Mouse (Mus musculus) A20 (cell line): ENCODE data around the gene Jmjd1c.
A peak's percentile ranks its signal among the peaks of the same experiment; 100 is the strongest.

Experiments
- DNase-seq: peaks from one replicate; pipeline ENCODE4 v3.0.0-alpha.2; 2011; ENCODE audit warnings: low read depth, low spot score

The Jmjd1c gene

GRCm38 (mm10) chr10:67187952-67188351 is 92.0 kb downstream of the Jmjd1c start:
- DNase-seq, result peak; percentile 45

GRCm38 (mm10) chr10:67189057-67189456 is 93.1 kb downstream of the Jmjd1c start:
- DNase-seq, result peak; percentile 52

GRCm38 (mm10) chr10:67190261-67190660 is 94.3 kb downstream of the Jmjd1c start:
- peak; percentile 68 for DNase-seq

GRCm38 (mm10) chr10:67192366-67192765 is 96.4 kb downstream of the Jmjd1c start:
- DNase-seq, result no peak

GRCm38 (mm10) chr10:67193003-67193652 is 97.2 kb downstream of the Jmjd1c start:
- no peak for DNase-seq

- no peak for DNase-seq
These were observed 98.1 kb downstream of the Jmjd1c start for GRCm38 (mm10) chr10:67194046-67194445.

GRCm38 (mm10) chr10:67195671-67196070 is 99.7 kb downstream of the Jmjd1c start:
- no peak for DNase-seq

GRCm38 (mm10) chr10:67197186-67197585 is 101.3 kb downstream of the Jmjd1c start:
- no peak for DNase-seq

- DNase-seq, result no peak
These were observed 101.9 kb downstream of the Jmjd1c start for GRCm38 (mm10) chr10:67197829-67198228.

- DNase-seq, result peak; percentile 41
These were observed 105.8 kb downstream of the Jmjd1c start for GRCm38 (mm10) chr10:67201769-67202168.

GRCm38 (mm10) chr10:67202470-67202869 is 106.5 kb downstream of the Jmjd1c start:
- DNase-seq, result peak; percentile 46

- peak; percentile 36 for DNase-seq
These were observed 108.9 kb downstream of the Jmjd1c start for GRCm38 (mm10) chr10:67204652-67205407.

- DNase-seq, result no peak
These were observed 112.0 kb downstream of the Jmjd1c start for GRCm38 (mm10) chr10:67207931-67208330.

- peak; percentile 38 for DNase-seq
These were observed 114.2 kb downstream of the Jmjd1c start for GRCm38 (mm10) chr10:67209916-67210675.

- no peak for DNase-seq
These were observed 116.1 kb downstream of the Jmjd1c start for GRCm38 (mm10) chr10:67212031-67212430.

- no peak for DNase-seq
These were observed 117.8 kb downstream of the Jmjd1c start for GRCm38 (mm10) chr10:67213720-67214119.

GRCm38 (mm10) chr10:67215133-67215532 is 119.2 kb downstream of the Jmjd1c start:
- peak; percentile 69 for DNase-seq

GRCm38 (mm10) chr10:67216872-67217271 is 120.9 kb downstream of the Jmjd1c start:
- DNase-seq, result peak; percentile 28

- no peak for DNase-seq
These were observed 123.1 kb downstream of the Jmjd1c start for GRCm38 (mm10) chr10:67218873-67219565.

GRCm38 (mm10) chr10:67220251-67220650 is 124.3 kb downstream of the Jmjd1c start:
- no peak for DNase-seq

- DNase-seq, result no peak
These were observed 125.4 kb downstream of the Jmjd1c start for GRCm38 (mm10) chr10:67221284-67221683.

GRCm38 (mm10) chr10:67223942-67224341 is 128.0 kb downstream of the Jmjd1c start:
- DNase-seq, result no peak
